Mouse (Mus musculus): ENCODE data around the gene Tmem26. TPM values are rescaled to one million over a fixed set of nuclear protein-coding genes. Genes with fewer than 3 reads are reported as not detected.

The Tmem26 gene
- polyA plus RNA-seq, 1 experiment from 2014 or later, result 7.6 TPM

- Histone ChIP-seq H3K9ac (replicated peaks; ENCODE audit: low read depth, low read length) (no peak overlapping the region), H3K9me3 (ENCODE audit: control insufficient read depth, low read length) (no peaks in the 10 kb centered on the region), H3K27ac (ENCODE audit: low read depth, low read length) (no peak overlapping the region), H3K36me3 (ENCODE audit: control insufficient read depth, insufficient read depth, low read length) (no peaks in the 10 kb centered on the region), H3K4me2 (ENCODE audit: low read depth, low read length) (no peak overlapping the region), H3K27me3 (ENCODE audit: control insufficient read depth, insufficient read depth, low read length) (no peaks in the 10 kb centered on the region), H3K4me3 (ENCODE audit: low read depth, low read length) (no peak overlapping the region), H3K4me1 (ENCODE audit: control insufficient read depth, insufficient read depth, low read length) (no peaks in the 10 kb centered on the region)
- ATAC-seq (ENCODE audit: low read depth), result no peak
- 75% methylated on average over 10 of the region's 10 CpGs for WGBS
These were observed 94.8 kb downstream of the Tmem26 start for GRCm38 (mm10) chr10:68818065-68818759.

GRCm38 (mm10) chr10:68824519-68824918, 101.1 kb downstream of the Tmem26 start:
- Histone ChIP-seq H3K27ac (ENCODE audit: low read depth, low read length) (no peak overlapping the region), H3K4me1 (ENCODE audit: control insufficient read depth, insufficient read depth, low read length) (no peaks in the 10 kb centered on the region), H3K4me3 (ENCODE audit: low read depth, low read length) (no peak overlapping the region), H3K4me2 (ENCODE audit: low read depth, low read length) (no peak overlapping the region), H3K36me3 (ENCODE audit: control insufficient read depth, insufficient read depth, low read length) (no peaks in the 10 kb centered on the region), H3K9ac (replicated peaks; ENCODE audit: low read depth, low read length) (no peak overlapping the region), H3K27me3 (ENCODE audit: control insufficient read depth, insufficient read depth, low read length) (no peaks in the 10 kb centered on the region), H3K9me3 (ENCODE audit: control insufficient read depth, low read length) (no peaks in the 10 kb centered on the region)
- WGBS, result 94% methylated on average over 4 of the region's 4 CpGs
- ATAC-seq (ENCODE audit: low read depth), result no peak

Other genes with a start within 250 kb of the Tmem26 start
- 0.84 and 1.3 TPM in 2 replicates for gene Cabcoco1, start 181.8 kb upstream of the Tmem26 start, polyA plus RNA-seq (2014; fragmentation: Nextera tagmentation; extraction: Ambion mirVana)